Mouse (Mus musculus) cortical plate, adult 2 months (tissue): ENCODE results near the gene Lrrc71. TPM values are rescaled to one million over a fixed set of nuclear protein-coding genes. Genes with fewer than 3 reads are reported as not detected.

Source experiments
- H3K27ac ChIP-seq: fragments of 200-500 bp; 2 replicates; pipeline ENCODE4 v1.5.1; 2012; ENCODE audit warnings: low read length, control low read depth, inconsistent platforms; ENCODE audit not compliant: insufficient read depth
- H3K4me1 ChIP-seq: fragments of 200-500 bp; 2 replicates; pipeline ENCODE4 v1.6.1; 2011; ENCODE audit warnings: low read length; ENCODE audit not compliant: control insufficient read depth, insufficient read depth
- H3K4me3 ChIP-seq: fragments of 200-500 bp; 2 replicates; pipeline ENCODE4 v1.5.1; 2011; ENCODE audit warnings: mild to moderate bottlenecking, low read length, control low read depth; ENCODE audit not compliant: insufficient read depth
- CTCF ChIP-seq: fragments of 200-500 bp; IDR thresholded peaks from 2 replicates; pipeline ENCODE4 v1.5.1; 2011; ENCODE audit warnings: mild to moderate bottlenecking, control low read depth, low read length; ENCODE audit not compliant: insufficient read depth; ENCODE audit errors: extremely low read depth
- POLR2A ChIP-seq: fragments of 200-500 bp; IDR thresholded peaks from 2 replicates; pipeline ENCODE4 v1.6.1; 2011; ENCODE audit warnings: mild to moderate bottlenecking, low read length, control low read depth; ENCODE audit not compliant: insufficient read depth; ENCODE audit errors: extremely low read depth
- polyA plus RNA-seq: library from polyadenylated mRNA; depleted of rRNA; stranded (reverse); fragments of >200 nt; gene quantifications from 2 replicates; pipeline ENCODE4 v1.2.3, GENCODE M21; 2012

Gene Lrrc71
- polyA plus RNA-seq, 1 experiment = 0.81 TPM

DNA sequence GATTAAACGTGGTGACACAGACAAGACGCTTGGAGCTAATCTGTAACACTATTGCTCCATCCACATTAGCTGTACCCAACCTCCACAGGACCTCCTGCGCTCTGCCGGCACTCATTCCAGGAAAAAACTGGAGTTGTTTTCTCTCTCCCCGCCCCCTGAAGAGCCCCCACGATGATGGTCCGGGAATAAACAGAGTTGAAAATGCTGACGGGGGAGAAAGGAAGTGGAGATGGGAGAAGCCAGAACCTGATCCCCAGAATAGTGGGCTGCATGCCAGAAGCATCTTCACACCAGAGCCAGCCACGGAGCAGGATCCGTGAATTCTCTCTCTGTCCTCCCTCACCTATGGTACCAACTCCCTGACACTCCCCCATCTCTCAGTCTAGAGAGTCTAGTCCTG is 16.1 kb upstream of the Lrrc71 start:
- H3K27ac ChIP-seq = no peak overlapping the region
- H3K4me3 ChIP-seq = no peak overlapping the region
- H3K4me1 ChIP-seq = no peaks in the 10 kb centered on the region
- TF ChIP-seq CTCF = no peak
- TF ChIP-seq POLR2A = no peak

DNA sequence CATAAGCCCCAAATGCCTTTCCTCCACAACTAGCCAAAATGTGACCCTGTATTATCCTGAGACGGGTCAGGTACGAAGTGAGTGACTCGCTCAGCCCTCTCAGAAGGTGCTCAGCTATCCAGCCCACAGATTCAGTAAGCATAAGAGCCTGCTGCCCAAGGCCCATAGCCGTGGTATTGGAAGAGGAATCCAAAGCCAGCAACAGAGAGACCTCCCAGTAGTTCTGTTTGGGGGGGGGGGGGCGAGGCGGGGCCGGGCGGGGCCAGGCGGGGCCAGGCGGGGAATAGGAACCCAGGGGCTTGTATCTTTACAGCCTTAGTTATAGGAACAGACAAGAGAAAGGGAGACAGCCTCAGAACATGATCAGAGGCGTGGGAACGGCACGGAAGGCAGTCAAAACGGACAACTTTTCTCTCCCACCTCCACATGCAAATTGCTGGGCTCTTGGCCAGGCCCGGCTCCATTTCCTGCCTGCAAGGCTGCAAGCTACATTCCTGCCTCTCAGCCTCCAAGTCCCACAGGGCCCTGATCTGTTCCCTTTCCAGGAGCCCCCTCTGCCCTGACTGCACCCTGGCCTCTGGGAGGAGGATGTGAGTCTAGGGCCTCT is 15.4 kb upstream of the Lrrc71 start:
- no peak overlapping the region for H3K27ac ChIP-seq

GRCm38 (mm10) chr3:87763202-87763601 is 14.8 kb upstream of the Lrrc71 start:
- no peaks in the 10 kb centered on the region for H3K4me1 ChIP-seq
- no peak for TF ChIP-seq CTCF
- TF ChIP-seq POLR2A = no peak
- H3K27ac ChIP-seq = no peak overlapping the region
- no peak overlapping the region for H3K4me3 ChIP-seq

More for the DNA sequence above, 15.4 kb upstream of the Lrrc71 start:
- Histone ChIP-seq H3K4me1 (no peaks in the 10 kb centered on the region), H3K4me3 (no peak overlapping the region)
- no peak for TF ChIP-seq CTCF
- TF ChIP-seq POLR2A = no peak

DNA sequence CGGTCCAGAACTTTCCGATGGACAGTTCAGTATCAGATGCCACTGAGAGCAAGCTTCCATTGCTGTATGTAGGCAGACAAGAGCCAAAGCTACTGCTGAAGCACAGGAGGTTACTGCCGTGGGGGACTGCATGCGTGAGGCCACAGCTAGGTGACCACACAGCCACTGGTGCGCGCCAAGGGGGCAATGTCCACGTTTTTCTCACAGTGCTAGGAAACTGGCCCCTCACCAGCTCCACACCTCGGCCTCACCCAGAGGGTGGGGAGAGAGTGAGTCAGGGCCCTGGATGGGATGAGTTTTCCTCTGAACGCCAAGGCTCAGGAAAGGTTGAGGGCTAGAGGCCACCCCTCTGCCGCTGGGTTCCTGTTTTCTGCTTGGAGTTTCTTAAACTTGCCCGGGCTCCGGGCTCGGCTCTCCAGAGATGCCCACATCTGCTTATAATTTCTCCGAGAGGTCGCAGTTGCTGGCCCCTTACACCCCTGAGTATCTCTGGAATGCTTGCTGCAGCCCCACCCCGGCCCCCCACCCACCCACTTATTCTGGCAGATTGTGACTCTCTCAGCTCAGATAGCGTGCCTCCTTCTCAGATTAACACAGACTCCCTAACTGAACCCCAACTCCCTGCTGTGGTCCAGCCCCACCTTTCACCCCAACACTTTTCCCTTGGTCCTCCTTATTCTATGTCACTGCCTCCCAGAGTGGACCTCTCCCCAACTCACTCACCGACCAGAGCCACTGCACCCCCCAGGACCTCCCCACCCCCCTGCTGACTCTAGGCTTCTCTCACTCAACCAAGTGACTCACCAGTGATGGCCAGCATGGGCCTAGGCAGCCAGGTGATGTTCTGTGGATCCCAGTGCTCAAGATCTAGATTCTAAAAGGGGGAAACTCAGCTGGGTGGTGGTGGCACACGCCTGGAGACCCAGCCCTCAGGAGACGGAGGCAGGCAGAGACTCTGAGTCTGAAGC is 13.3 kb upstream of the Lrrc71 start:
- TF ChIP-seq POLR2A (no peak), CTCF (no peak)
- no peak overlapping the region for H3K4me3 ChIP-seq
- H3K4me1 ChIP-seq = no peaks in the 10 kb centered on the region
- H3K27ac ChIP-seq = no peak overlapping the region

DNA sequence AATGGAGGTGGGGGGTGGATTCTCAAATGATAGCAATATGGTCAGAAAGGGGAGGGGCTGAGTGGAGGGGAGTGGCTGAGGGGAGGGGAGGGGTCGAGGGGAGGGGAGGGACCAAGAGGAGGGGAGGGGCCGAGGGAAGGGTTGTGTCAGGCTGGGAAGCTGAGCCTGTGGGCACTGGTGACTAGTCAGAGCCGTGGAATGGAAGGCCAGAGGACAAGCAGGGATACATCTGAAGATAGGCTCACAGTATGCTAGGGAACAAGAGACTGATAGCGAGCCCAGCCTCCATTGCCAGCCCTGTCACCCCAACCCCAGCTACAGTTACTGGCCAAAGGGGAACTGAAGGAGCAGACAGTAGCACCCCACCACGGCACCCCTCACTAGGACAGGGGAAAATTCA is 10.2 kb upstream of the Lrrc71 start:
- H3K27ac ChIP-seq = no peak overlapping the region
- H3K4me1 ChIP-seq = no peaks in the 10 kb centered on the region
- TF ChIP-seq CTCF (no peak), POLR2A (no peak)
- H3K4me3 ChIP-seq = no peak overlapping the region

DNA sequence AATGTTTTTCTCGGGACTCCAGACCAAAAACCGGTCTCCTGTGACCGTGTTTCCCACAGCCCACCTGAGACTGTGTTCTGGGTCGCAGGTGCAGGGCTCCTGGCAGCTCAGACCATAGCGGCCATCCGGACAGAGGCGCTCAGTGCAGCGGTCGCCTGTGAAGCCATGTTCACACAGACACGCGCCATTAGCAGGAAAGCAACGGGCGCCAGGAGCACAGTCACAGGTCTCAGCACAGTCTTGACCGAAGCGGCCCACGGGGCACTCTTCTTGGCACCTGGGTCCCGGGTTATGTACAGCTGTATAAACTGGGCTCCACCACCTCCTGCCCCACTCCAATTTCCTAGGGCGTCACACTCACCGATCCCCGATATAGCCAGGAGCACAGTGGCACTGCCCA is 8.1 kb upstream of the Lrrc71 start:
- TF ChIP-seq POLR2A = no peak
- no peak for TF ChIP-seq CTCF
- Histone ChIP-seq H3K4me1 (no peaks in the 10 kb centered on the region), H3K27ac (no peak overlapping the region), H3K4me3 (no peak overlapping the region)

DNA sequence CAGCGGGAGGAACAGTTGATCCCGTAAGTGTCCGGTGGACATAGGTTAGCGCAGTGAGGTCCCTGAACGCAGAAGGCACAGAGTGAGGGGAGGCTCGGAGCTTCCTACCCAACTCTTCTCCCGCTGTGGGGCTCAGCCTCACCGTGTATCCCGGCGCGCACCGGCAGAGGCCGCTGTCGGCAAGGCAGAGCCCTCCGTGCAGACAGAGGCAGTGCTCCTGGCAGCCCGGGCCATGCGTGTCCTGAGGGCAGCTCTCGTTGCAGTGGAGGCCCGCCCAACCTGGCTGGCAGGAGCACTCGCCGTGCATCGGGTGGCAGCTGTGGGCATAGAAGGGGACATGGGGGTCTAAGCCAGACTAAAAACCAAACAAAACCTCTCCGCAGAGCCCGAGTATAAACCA is 7.5 kb upstream of the Lrrc71 start:
- peak; percentile 86 for TF ChIP-seq CTCF
- no peak for TF ChIP-seq POLR2A
- Histone ChIP-seq H3K4me1 (no peaks in the 10 kb centered on the region), H3K4me3 (no peak overlapping the region), H3K27ac (no peak overlapping the region)

DNA sequence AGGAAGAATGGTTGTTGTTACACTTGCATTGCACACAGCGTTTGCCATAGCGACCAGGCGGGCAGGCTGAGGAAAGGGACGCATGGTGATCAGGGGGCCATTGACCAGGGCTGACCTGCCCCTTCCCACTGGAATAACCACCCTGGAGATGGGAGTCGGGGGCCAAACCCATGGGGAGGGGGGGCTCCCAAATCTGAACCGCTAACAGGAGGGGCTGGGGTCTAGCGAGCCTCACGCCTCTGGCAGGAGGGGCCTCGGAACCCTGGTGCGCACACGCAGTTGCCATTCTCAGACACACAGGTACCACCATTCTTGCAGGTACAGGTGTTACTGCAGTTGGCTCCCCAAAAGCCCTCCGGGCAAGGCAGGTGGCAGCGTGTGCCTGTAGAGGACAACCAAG is 5.4 kb upstream of the Lrrc71 start:
- Histone ChIP-seq H3K4me3 (no peak overlapping the region), H3K4me1 (no peaks in the 10 kb centered on the region), H3K27ac (no peak overlapping the region)
- TF ChIP-seq CTCF (no peak), POLR2A (no peak)

- Histone ChIP-seq H3K4me1 (no peaks in the 10 kb centered on the region), H3K27ac (no peak overlapping the region), H3K4me3 (no peak overlapping the region)
- TF ChIP-seq CTCF (no peak), POLR2A (no peak)
These were observed 4.1 kb upstream of the Lrrc71 start for GRCm38 (mm10) chr3:87752567-87752966.

- Histone ChIP-seq H3K27ac (no peak overlapping the region), H3K4me1 (no peaks in the 10 kb centered on the region), H3K4me3 (no peak overlapping the region)
- TF ChIP-seq POLR2A (no peak), CTCF (no peak)
These were observed 1.6 kb upstream of the Lrrc71 start for GRCm38 (mm10) chr3:87749977-87750376.
